Mouse (Mus musculus) embryonic facial prominence, embryonic 15.5 days (tissue): Measurements from ENCODE around the gene 4930447C04Rik. TPM values are rescaled to one million over a fixed set of nuclear protein-coding genes. Genes with fewer than 3 reads are reported as not detected.

Experiments
- ATAC-seq: fragments of 200-750 bp; cut with Nextera tagmentation; 2 replicates; pipeline ENCODE4 v1.8.0; 2017; ENCODE audit warnings: low read depth, moderate TSS enrichment; ENCODE audit not compliant: insufficient number of reproducible peaks, low FRiP score, low TSS enrichment
- H3K27ac ChIP-seq: fragments of 300-500 bp; sonication (generic); replicated peaks from 2 replicates; pipeline ENCODE4 v1.5.1; 2015; ENCODE audit warnings: mild to moderate bottlenecking, inconsistent platforms
- H3K27me3 ChIP-seq: fragments of 300-500 bp; sonication (generic); 2 replicates; pipeline ENCODE4 v1.6.1; 2015; ENCODE audit warnings: inconsistent platforms
- H3K36me3 ChIP-seq: fragments of 300-500 bp; sonication (generic); 2 replicates; pipeline ENCODE4 v1.6.1; 2015; ENCODE audit warnings: mild to moderate bottlenecking, inconsistent platforms
- H3K4me1 ChIP-seq: fragments of 300-500 bp; sonication (generic); 2 replicates; pipeline ENCODE4 v1.6.1; 2015; ENCODE audit warnings: inconsistent platforms
- H3K4me2 ChIP-seq: fragments of 300-500 bp; sonication (generic); replicated peaks from 2 replicates; pipeline ENCODE4 v1.6.1; 2015; ENCODE audit warnings: mild to moderate bottlenecking, inconsistent platforms
- H3K4me3 ChIP-seq: fragments of 300-500 bp; sonication (generic); replicated peaks from 2 replicates; pipeline ENCODE4 v1.5.1; 2015; ENCODE audit warnings: mild to moderate bottlenecking, inconsistent platforms
- H3K9ac ChIP-seq: fragments of 300-500 bp; sonication (generic); 2 replicates; pipeline ENCODE4 v1.6.1; 2015; ENCODE audit warnings: inconsistent platforms
- H3K9me3 ChIP-seq: fragments of 300-500 bp; sonication (generic); replicated peaks from 2 replicates; pipeline ENCODE4 v1.6.1; 2016; ENCODE audit warnings: inconsistent platforms
- WGBS: fragments of 180-500 bp; shearing (Covaris S2); methylation state at CpG from one replicate; pipeline ENCODE4 v1.1.7; 2015; 5-methylcytosine and 5-hydroxymethylcytosine counted together
- polyA plus RNA-seq: library from polyadenylated mRNA; unstranded; fragments of >200 nt; fragmentation: Nextera tagmentation; extraction: Ambion mirVana; gene quantifications from 2 replicates; pipeline ENCODE4 v1.2.1, GENCODE M21; 2015

Gene 4930447C04Rik
- polyA plus RNA-seq, result 4.3 and 5.5 TPM in 2 replicates

- H3K4me3 ChIP-seq, result peak within 1 kb of the TSS; percentile 29
- no peak; the same call in 1 of the 2 replicates for ATAC-seq
- peak within 1 kb of the TSS; percentile 46 for H3K4me2 ChIP-seq
- peaks cover 94% of the 10 kb centered on the region for H3K27me3 ChIP-seq
- 1% methylated on average over 39 of the region's 39 CpGs for WGBS
- H3K9ac ChIP-seq, result no peak within 1 kb of the TSS
- H3K27ac ChIP-seq, result no peak within 1 kb of the TSS
- no peaks in the 10 kb centered on the region for H3K9me3 ChIP-seq
- H3K36me3 ChIP-seq, result no peaks in the 10 kb centered on the region
- peaks cover 20% of the 10 kb centered on the region for H3K4me1 ChIP-seq
These were observed at the start of gene 4930447C04Rik for GRCm38 (mm10) chr12:72940071-72940821. 4930447C04Rik (minus strand) TSS chr12:72940774.

- no peaks in the 10 kb centered on the region for H3K27me3 ChIP-seq
- H3K9ac ChIP-seq, result no peak overlapping the region
- peak overlapping the region; percentile 79 for H3K27ac ChIP-seq
- H3K4me2 ChIP-seq, result no peak overlapping the region
- no peaks in the 10 kb centered on the region for H3K9me3 ChIP-seq
- H3K4me1 ChIP-seq, result peaks cover 14% of the 10 kb centered on the region
- H3K36me3 ChIP-seq, result no peaks in the 10 kb centered on the region
- H3K4me3 ChIP-seq, result no peak overlapping the region
- WGBS, result 45% methylated on average over 8 of the region's 8 CpGs
- peak; percentile 67 for ATAC-seq
These were observed 42.7 kb upstream of the 4930447C04Rik start for GRCm38 (mm10) chr12:72983071-72983857.

GRCm38 (mm10) chr12:72982616-72983015 lies 42.0 kb upstream of the 4930447C04Rik start:
- no peak for ATAC-seq
- H3K9ac ChIP-seq, result no peak overlapping the region
- peak overlapping the region; percentile 79 for H3K27ac ChIP-seq

GRCm38 (mm10) chr12:72979236-72979635 lies 38.7 kb upstream of the 4930447C04Rik start:
- no peaks in the 10 kb centered on the region for H3K27me3 ChIP-seq
- H3K4me1 ChIP-seq, result peaks cover 22% of the 10 kb centered on the region
- no peaks in the 10 kb centered on the region for H3K36me3 ChIP-seq
- H3K4me2 ChIP-seq, result no peak overlapping the region
- no peak overlapping the region for H3K27ac ChIP-seq
- ATAC-seq, result no peak
- WGBS, result 78% methylated on average over 5 of the region's 5 CpGs
- H3K9me3 ChIP-seq, result no peaks in the 10 kb centered on the region
- no peak overlapping the region for H3K9ac ChIP-seq
- H3K4me3 ChIP-seq, result no peak overlapping the region

More at GRCm38 (mm10) chr12:72982616-72983015, 42.0 kb upstream of the 4930447C04Rik start:
- Histone ChIP-seq H3K4me1 (peaks cover 14% of the 10 kb centered on the region), H3K27me3 (no peaks in the 10 kb centered on the region), H3K9me3 (no peaks in the 10 kb centered on the region), H3K4me2 (no peak overlapping the region), H3K36me3 (no peaks in the 10 kb centered on the region), H3K4me3 (no peak overlapping the region)
- 70% methylated on average over 10 of the region's 10 CpGs for WGBS

GRCm38 (mm10) chr12:72977851-72978250 lies 37.3 kb upstream of the 4930447C04Rik start:
- no peaks in the 10 kb centered on the region for H3K36me3 ChIP-seq
- 40% methylated on average over 3 of the region's 3 CpGs for WGBS
- H3K4me1 ChIP-seq, result peaks cover 18% of the 10 kb centered on the region
- no peak overlapping the region for H3K4me2 ChIP-seq
- H3K27ac ChIP-seq, result peak overlapping the region; percentile 58
- ATAC-seq, result 0 out of 2 replicates have a peak, but pooled peaks have one; percentile 39
- no peak overlapping the region for H3K4me3 ChIP-seq
- no peaks in the 10 kb centered on the region for H3K9me3 ChIP-seq
- H3K9ac ChIP-seq, result no peak overlapping the region
- H3K27me3 ChIP-seq, result no peaks in the 10 kb centered on the region

- H3K9me3 ChIP-seq, result no peaks in the 10 kb centered on the region
- H3K36me3 ChIP-seq, result no peaks in the 10 kb centered on the region
- H3K4me2 ChIP-seq, result peak overlapping the region; percentile 46
- 2% methylated on average over 12 of the region's 12 CpGs for WGBS
- H3K9ac ChIP-seq, result no peak overlapping the region
- peak overlapping the region; percentile 34; the same call in 1 of the 2 replicates for H3K27ac ChIP-seq
- peak overlapping the region; percentile 24 for H3K4me3 ChIP-seq
- 0 out of 2 replicates have a peak, but pooled peaks have one; percentile 51 for ATAC-seq
- H3K4me1 ChIP-seq, result peaks cover 12% of the 10 kb centered on the region
- H3K27me3 ChIP-seq, result no peaks in the 10 kb centered on the region
These were observed 36.1 kb upstream of the 4930447C04Rik start for GRCm38 (mm10) chr12:72976718-72977117.

- Histone ChIP-seq H3K9me3 (no peaks in the 10 kb centered on the region), H3K36me3 (no peaks in the 10 kb centered on the region), H3K4me2 (peak overlapping the region; percentile 46), H3K27ac (no peak overlapping the region), H3K4me3 (peak overlapping the region; percentile 24), H3K9ac (no peak overlapping the region), H3K4me1 (peaks cover 12% of the 10 kb centered on the region), H3K27me3 (no peaks in the 10 kb centered on the region; the same call in 1 of the 2 replicates)
- 10% methylated on average over 7 of the region's 7 CpGs for WGBS
- no peak for ATAC-seq
These were observed 35.6 kb upstream of the 4930447C04Rik start for GRCm38 (mm10) chr12:72976172-72976571.

- Histone ChIP-seq H3K9me3 (no peaks in the 10 kb centered on the region), H3K4me1 (peaks cover 12% of the 10 kb centered on the region), H3K4me3 (no peak overlapping the region), H3K36me3 (no peaks in the 10 kb centered on the region), H3K9ac (no peak overlapping the region), H3K4me2 (no peak overlapping the region), H3K27ac (no peak overlapping the region), H3K27me3 (no peaks in the 10 kb centered on the region; the same call in 1 of the 2 replicates)
- 4% methylated on average over 6 of the region's 6 CpGs for WGBS
- ATAC-seq, result no peak
These were observed 32.6 kb upstream of the 4930447C04Rik start for GRCm38 (mm10) chr12:72973161-72973560.

- Histone ChIP-seq H3K27ac (no peak overlapping the region), H3K27me3 (no peaks in the 10 kb centered on the region; the same call in 1 of the 2 replicates), H3K9me3 (no peaks in the 10 kb centered on the region), H3K4me3 (no peak overlapping the region), H3K4me1 (no peaks in the 10 kb centered on the region), H3K4me2 (no peak overlapping the region), H3K36me3 (no peaks in the 10 kb centered on the region), H3K9ac (no peak overlapping the region)
- ATAC-seq, result no peak
- 52% methylated on average over 14 of the region's 14 CpGs for WGBS
These were observed 30.0 kb upstream of the 4930447C04Rik start for GRCm38 (mm10) chr12:72970620-72971019.

GRCm38 (mm10) chr12:72967541-72967940 lies 27.0 kb upstream of the 4930447C04Rik start:
- 70% methylated on average over 7 of the region's 7 CpGs for WGBS
- Histone ChIP-seq H3K9ac (no peak overlapping the region), H3K9me3 (no peaks in the 10 kb centered on the region), H3K4me1 (no peaks in the 10 kb centered on the region), H3K27ac (no peak overlapping the region), H3K4me3 (no peak overlapping the region), H3K36me3 (no peaks in the 10 kb centered on the region), H3K4me2 (no peak overlapping the region), H3K27me3 (no peaks in the 10 kb centered on the region; the same call in 1 of the 2 replicates)
- ATAC-seq, result no peak

- no peak overlapping the region for H3K27ac ChIP-seq
- H3K9me3 ChIP-seq, result no peaks in the 10 kb centered on the region
- 65% methylated on average over 6 of the region's 6 CpGs for WGBS
- H3K27me3 ChIP-seq, result no peaks in the 10 kb centered on the region
- H3K9ac ChIP-seq, result no peak overlapping the region
- ATAC-seq, result no peak
- no peak overlapping the region for H3K4me2 ChIP-seq
- H3K36me3 ChIP-seq, result no peaks in the 10 kb centered on the region
- H3K4me3 ChIP-seq, result no peak overlapping the region
- H3K4me1 ChIP-seq, result no peaks in the 10 kb centered on the region
These were observed 22.2 kb upstream of the 4930447C04Rik start for GRCm38 (mm10) chr12:72962761-72963160.
